Mouse (Mus musculus) midbrain, embryonic 12.5 days (tissue): Measurements from ENCODE around the gene Fgf14. TPM values are rescaled to one million over a fixed set of nuclear protein-coding genes. Genes with fewer than 3 reads are reported as not detected.
"Not testable (repeated sequence)": the region's sequence is repeated elsewhere in the genome, so short reads cannot be mapped to it uniquely, and the experiment has no call there.

ENCODE experiments used
- ATAC-seq: fragments of 200-750 bp; cut with Nextera tagmentation; 2 replicates; pipeline ENCODE4 v1.8.0; 2017; ENCODE audit warnings: low read depth, moderate TSS enrichment, moderate library complexity; ENCODE audit not compliant: low FRiP score
- H3K27ac ChIP-seq: fragments of 300-500 bp; sonication (generic); replicated peaks from 2 replicates; pipeline ENCODE4 v1.5.1; 2016; ENCODE audit warnings: mild to moderate bottlenecking
- H3K27me3 ChIP-seq: fragments of 300-500 bp; sonication (generic); 2 replicates; pipeline ENCODE4 v1.6.1; 2016; ENCODE audit warnings: mild to moderate bottlenecking
- H3K36me3 ChIP-seq: fragments of 300-500 bp; sonication (generic); 2 replicates; pipeline ENCODE4 v1.6.1; 2016
- H3K4me1 ChIP-seq: fragments of 300-500 bp; sonication (generic); 2 replicates; pipeline ENCODE4 v1.6.1; 2016
- H3K4me2 ChIP-seq: fragments of 300-500 bp; sonication (generic); replicated peaks from 2 replicates; pipeline ENCODE4 v1.6.1; 2016; ENCODE audit warnings: mild to moderate bottlenecking, moderate library complexity
- H3K4me3 ChIP-seq: fragments of 300-500 bp; sonication (generic); 2 replicates; pipeline ENCODE4 v1.5.1; 2016; ENCODE audit warnings: mild to moderate bottlenecking
- H3K9ac ChIP-seq: fragments of 300-500 bp; sonication (generic); replicated peaks from 2 replicates; pipeline ENCODE4 v1.6.1; 2016; ENCODE audit warnings: mild to moderate bottlenecking, moderate library complexity
- H3K9me3 ChIP-seq: fragments of 300-500 bp; sonication (generic); 2 replicates; pipeline ENCODE4 v1.6.1; 2016; ENCODE audit warnings: mild to moderate bottlenecking
- WGBS: fragments of 180-500 bp; shearing (Covaris S2); methylation state at CpG from one replicate; pipeline ENCODE4 v1.1.7; 2016; 5-methylcytosine and 5-hydroxymethylcytosine counted together
- polyA plus RNA-seq: library from polyadenylated mRNA; unstranded; fragments of >200 nt; fragmentation: Nextera tagmentation; extraction: Ambion mirVana; gene quantifications from 2 replicates; pipeline ENCODE4 v1.2.1, GENCODE M21; 2016

Fgf14 gene
- polyA plus RNA-seq, 1 experiment from 2014 or later, result 11.3 TPM

DNA sequence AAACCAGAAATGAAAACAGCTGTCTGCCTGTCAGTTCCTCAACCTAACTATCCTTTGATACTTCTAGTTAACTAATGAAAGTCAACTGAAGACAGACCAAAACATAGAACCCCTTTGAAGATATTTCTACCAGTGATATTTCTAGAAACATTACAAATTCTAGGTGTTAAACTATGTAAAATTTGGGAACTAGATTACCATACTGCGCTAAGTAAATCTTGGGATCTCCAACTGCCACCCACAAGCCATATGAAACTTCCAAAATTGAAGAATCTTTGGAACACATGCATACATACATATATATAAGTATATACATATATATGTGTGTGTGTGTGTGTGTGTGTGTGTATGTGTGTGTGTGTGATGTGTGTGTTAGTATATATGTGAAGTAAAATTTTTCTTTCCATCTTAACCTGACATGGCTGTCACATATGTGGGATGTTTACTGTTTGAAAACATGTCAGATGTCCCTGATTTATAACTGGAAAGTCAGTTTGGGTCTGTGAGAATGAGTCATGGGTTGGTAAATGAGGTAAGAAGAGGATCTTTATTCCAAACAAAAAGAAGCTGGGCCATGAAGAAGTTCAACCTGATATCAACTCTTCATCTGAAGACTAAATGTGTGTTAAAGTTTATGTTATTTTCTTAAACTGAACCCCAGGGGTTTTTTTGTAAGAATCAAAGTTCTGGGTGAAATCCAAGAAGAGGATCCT, 71.7 kb downstream of the Fgf14 start:
- H3K27me3 ChIP-seq, result no peaks in the 10 kb centered on the region
- H3K9me3 ChIP-seq, result no peaks in the 10 kb centered on the region
- no peak overlapping the region for H3K4me2 ChIP-seq
- H3K36me3 ChIP-seq, result peaks cover 4% of the 10 kb centered on the region; the same call in 1 of the 2 replicates
- H3K4me3 ChIP-seq, result no peak overlapping the region
- no peaks in the 10 kb centered on the region for H3K4me1 ChIP-seq
- no peak for ATAC-seq
- H3K9ac ChIP-seq, result no peak overlapping the region
- no peak overlapping the region for H3K27ac ChIP-seq
- WGBS, result 97% methylated on average over 1 of the region's 1 CpGs

DNA sequence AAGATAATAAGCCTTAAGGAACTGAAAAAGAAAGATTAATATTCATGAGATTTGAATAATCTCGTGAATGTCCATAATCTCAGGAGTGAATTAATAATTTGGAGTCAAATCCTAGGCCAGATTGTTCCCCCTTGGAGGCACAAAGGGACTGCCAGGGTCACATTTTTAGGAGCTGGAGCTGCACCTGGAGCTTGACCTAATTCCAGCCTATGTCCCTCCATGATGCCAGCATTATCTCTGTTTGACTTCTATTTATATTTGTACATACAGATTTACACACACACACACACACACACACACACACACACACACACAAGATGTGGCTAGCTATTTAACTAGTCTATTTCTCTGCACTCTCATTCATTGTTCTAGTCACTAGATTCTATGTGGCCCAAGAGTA, 100.4 kb downstream of the Fgf14 start:
- no peak overlapping the region for H3K27ac ChIP-seq
- no peak overlapping the region for H3K9ac ChIP-seq
- H3K4me2 ChIP-seq, result no peak overlapping the region
- no peak overlapping the region for H3K4me3 ChIP-seq
- no peaks in the 10 kb centered on the region for H3K36me3 ChIP-seq
- no peaks in the 10 kb centered on the region for H3K9me3 ChIP-seq
- H3K27me3 ChIP-seq, result no peaks in the 10 kb centered on the region
- no peak for ATAC-seq
- WGBS, result 53% methylated on average over 1 of the region's 1 CpGs
- H3K4me1 ChIP-seq, result no peaks in the 10 kb centered on the region

DNA sequence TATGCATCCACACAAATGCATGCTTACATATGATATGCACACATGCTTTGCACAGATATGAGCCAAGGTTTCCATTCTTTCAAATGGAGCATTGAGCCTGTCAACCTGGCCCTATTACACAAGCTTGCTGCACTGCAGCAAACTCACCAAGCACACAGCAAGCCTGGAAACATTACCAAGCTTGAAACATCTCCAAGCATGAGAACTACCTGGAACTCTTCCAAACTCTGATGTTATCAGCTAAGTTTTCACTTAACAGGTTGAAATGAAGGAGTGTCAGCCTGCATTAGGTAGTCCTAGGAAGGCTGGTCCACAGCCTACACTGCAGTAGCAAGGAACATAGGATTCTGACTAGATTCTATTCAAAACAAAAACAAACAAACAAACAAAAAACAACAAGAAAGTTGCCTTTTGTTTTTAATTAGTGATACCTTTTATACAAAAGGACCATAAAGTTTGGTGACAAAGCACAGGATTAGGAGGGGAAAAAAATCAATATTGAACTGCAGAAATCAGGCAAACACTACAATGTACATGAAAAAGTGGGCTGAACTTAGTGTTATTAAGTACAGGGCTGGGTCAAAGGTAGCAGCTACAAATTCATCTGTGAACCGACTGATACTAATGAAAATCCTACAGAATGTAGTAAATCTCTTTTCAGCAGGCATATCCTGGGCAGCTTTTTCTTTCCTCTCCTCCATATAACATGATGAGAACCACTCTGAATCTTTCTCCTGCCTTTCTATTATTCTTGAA, 101.6 kb downstream of the Fgf14 start:
- no peak for ATAC-seq
- H3K4me3 ChIP-seq, result no peak overlapping the region
- H3K4me1 ChIP-seq, result no peaks in the 10 kb centered on the region
- no peak overlapping the region for H3K4me2 ChIP-seq
- WGBS, result 82% methylated on average over 1 of the region's 1 CpGs
- no peak overlapping the region for H3K27ac ChIP-seq
- no peaks in the 10 kb centered on the region for H3K27me3 ChIP-seq
- no peaks in the 10 kb centered on the region for H3K36me3 ChIP-seq
- no peak overlapping the region for H3K9ac ChIP-seq
- H3K9me3 ChIP-seq, result no peaks in the 10 kb centered on the region

DNA sequence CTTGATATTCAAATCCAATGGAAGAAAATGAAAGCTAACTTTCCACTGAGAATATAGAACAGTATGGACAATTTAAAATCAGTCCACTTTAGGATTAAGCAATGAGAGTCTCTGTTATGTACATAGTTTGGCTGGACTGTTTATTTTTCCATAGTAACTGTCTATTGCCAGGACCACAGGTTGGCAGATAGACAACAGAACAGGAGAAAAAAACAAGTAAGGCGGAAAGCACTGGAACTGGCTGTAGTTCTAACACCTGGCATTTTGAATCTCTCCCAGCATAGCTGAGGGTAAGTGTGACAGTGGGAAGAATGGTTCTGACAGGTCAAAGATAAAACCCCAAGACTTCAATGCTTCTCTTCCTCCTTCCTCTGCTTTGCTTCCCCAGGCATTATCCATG, 110.5 kb downstream of the Fgf14 start:
- no peaks in the 10 kb centered on the region for H3K27me3 ChIP-seq
- WGBS, result 90% methylated on average over 1 of the region's 1 CpGs
- no peak overlapping the region for H3K27ac ChIP-seq

DNA sequence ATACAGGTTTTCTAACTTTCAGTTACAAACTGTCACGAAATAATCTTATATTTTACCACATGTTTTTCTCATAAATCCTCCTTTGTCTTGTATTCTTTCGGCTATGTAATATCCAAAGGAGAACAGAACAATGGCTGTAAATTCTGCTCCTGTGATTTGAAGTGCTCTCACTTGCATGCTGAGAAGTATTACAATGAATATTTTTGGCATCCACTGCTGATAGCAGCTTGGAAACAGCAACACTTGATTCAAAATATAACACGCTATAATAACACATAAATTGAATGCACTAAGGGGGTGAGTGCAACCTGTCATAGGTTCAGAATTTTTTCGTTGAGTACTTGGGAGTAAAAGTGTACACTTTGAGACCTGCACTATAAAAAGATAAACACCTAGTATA, 115.4 kb downstream of the Fgf14 start:
- H3K4me2 ChIP-seq, result no peak overlapping the region
- no peaks in the 10 kb centered on the region for H3K27me3 ChIP-seq
- no peaks in the 10 kb centered on the region for H3K9me3 ChIP-seq
- H3K4me3 ChIP-seq, result no peak overlapping the region
- no peaks in the 10 kb centered on the region for H3K36me3 ChIP-seq
- no peak overlapping the region for H3K27ac ChIP-seq
- H3K4me1 ChIP-seq, result no peaks in the 10 kb centered on the region
- no peak overlapping the region for H3K9ac ChIP-seq
- ATAC-seq, result no peak
- WGBS, result 84% methylated on average over 4 of the region's 4 CpGs

More for the DNA sequence above, 110.5 kb downstream of the Fgf14 start:
- Histone ChIP-seq H3K9me3 (no peaks in the 10 kb centered on the region), H3K9ac (no peak overlapping the region), H3K4me3 (no peak overlapping the region), H3K36me3 (no peaks in the 10 kb centered on the region), H3K4me2 (no peak overlapping the region), H3K4me1 (no peaks in the 10 kb centered on the region)
- no peak for ATAC-seq

DNA sequence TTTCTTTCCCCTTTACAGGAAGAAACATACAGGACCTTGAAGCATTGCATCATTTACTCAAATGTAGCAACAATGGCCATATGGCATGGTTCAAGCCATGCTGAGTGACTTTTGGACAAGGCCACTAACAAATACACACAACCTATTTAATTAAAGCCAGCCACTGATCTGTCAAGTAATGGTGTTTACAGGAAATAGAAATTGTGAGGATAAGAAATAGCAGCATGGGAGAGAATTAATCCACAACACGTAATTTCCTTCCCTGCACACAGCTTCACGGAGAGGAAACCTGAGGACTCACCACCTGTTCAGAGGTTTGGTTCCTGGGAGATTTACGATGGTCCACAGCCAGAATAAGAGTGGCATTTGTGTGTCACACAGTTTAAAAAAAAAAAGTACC, 140.8 kb downstream of the Fgf14 start:
- H3K27me3 ChIP-seq, result no peaks in the 10 kb centered on the region
- no peak overlapping the region for H3K4me3 ChIP-seq
- no peaks in the 10 kb centered on the region for H3K4me1 ChIP-seq
- H3K27ac ChIP-seq, result no peak overlapping the region
- no peak overlapping the region for H3K9ac ChIP-seq
- no peak overlapping the region for H3K4me2 ChIP-seq
- 88% methylated on average over 3 of the region's 3 CpGs for WGBS
- H3K9me3 ChIP-seq, result no peaks in the 10 kb centered on the region
- no peaks in the 10 kb centered on the region for H3K36me3 ChIP-seq
- no peak for ATAC-seq

DNA sequence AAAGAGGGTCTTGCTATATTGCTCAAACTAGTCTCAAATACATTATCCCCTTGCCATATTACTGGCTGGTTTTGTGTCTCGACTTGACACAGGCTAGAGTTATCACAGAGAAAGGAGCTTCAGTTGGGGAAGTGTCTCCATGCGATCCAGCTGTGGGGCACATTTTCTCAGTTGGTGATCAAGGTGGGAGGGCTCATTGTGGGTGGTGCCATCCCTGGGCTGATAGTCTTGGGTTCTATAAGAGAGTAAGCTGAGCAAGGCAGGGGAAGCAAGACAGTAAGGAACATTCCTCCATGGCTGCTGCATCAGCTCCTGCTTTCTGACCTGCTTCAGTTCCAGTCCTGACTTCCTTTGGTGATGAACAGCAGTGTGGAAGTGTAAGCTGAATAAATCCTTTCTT, 141.6 kb downstream of the Fgf14 start:
- 72% methylated on average over 2 of the region's 2 CpGs for WGBS

DNA sequence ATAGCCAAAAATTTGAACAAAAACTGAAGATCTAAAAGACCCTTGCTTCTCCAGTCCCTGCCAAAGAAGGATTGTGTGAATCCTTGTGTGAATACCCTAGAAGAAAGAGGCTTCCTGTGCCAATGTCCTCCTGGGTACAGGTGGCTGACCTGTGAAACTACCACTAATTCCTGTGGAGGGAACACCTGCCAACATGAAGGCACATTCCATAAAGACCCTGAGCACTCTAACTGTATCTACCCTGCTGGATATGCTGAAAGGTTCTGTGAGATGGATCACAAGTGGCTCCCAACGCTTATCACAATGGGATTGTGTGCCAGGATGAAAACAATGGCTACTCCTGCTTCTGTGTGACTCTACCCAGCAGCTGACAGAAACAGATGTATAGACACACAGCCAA, 144.9 kb downstream of the Fgf14 start:
- WGBS, result 78% methylated on average over 1 of the region's 1 CpGs
- Histone ChIP-seq H3K4me3 (no peak overlapping the region), H3K9me3 (no peaks in the 10 kb centered on the region), H3K4me2 (no peak overlapping the region), H3K36me3 (no peaks in the 10 kb centered on the region), H3K27ac (no peak overlapping the region), H3K4me1 (no peaks in the 10 kb centered on the region), H3K27me3 (no peaks in the 10 kb centered on the region), H3K9ac (no peak overlapping the region)
- no peak for ATAC-seq

More for the DNA sequence above, 141.6 kb downstream of the Fgf14 start:
- not testable (repeated sequence) for H3K9ac ChIP-seq, H3K9me3 ChIP-seq, H3K27ac ChIP-seq, H3K4me2 ChIP-seq, H3K4me1 ChIP-seq, H3K4me3 ChIP-seq, ATAC-seq, H3K36me3 ChIP-seq, H3K27me3 ChIP-seq

DNA sequence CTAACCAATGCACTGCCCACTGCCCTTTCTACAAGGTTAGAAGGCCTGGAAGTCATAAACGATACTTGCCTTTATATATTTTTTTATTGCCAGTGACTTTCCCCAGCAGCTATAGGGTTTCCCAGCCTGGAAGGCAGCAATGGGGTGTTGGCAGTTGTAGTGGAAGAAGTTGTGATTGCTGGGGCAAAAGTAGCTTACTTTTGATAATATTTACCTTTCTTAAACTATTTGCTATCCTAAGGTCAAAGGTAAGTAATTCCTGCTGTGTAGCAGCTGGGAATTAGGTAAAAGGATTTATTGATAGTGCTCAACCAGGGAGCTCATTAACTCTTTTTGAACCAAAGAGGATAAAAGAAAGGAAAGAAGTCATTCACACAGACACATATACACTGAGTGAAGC, 164.9 kb downstream of the Fgf14 start:
- 84% methylated on average over 1 of the region's 1 CpGs for WGBS
- Histone ChIP-seq H3K27me3 (no peaks in the 10 kb centered on the region), H3K9me3 (no peaks in the 10 kb centered on the region), H3K9ac (no peak overlapping the region), H3K27ac (no peak overlapping the region), H3K4me2 (no peak overlapping the region), H3K36me3 (no peaks in the 10 kb centered on the region), H3K4me1 (no peaks in the 10 kb centered on the region), H3K4me3 (no peak overlapping the region)
- ATAC-seq, result no peak

DNA sequence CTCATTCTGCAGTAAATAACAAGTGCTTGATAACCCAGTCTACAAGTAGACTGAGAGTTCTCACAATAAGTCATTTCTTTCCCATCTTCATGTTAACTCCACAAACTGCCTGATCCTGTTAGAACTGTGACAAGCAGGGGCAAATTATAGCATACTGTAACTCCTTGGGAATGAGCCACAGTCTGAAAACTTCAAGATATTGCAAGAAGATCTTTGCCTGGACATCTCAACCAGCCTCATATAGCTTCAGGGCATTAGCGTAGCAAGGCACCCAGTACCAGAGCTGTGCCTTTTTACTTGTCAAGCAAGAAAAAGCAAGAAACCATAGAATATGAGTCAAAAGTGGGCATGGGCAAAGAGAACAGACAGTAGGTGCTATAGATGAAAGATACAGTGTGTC, 188.0 kb downstream of the Fgf14 start:
- H3K4me3 ChIP-seq, result no peak overlapping the region
- no peak overlapping the region for H3K4me2 ChIP-seq
- no peak for ATAC-seq
- WGBS, result 96% methylated on average over 1 of the region's 1 CpGs
- no peak overlapping the region for H3K27ac ChIP-seq
- H3K36me3 ChIP-seq, result no peaks in the 10 kb centered on the region
- no peaks in the 10 kb centered on the region for H3K27me3 ChIP-seq
- no peaks in the 10 kb centered on the region for H3K9me3 ChIP-seq
- H3K9ac ChIP-seq, result no peak overlapping the region
- no peaks in the 10 kb centered on the region for H3K4me1 ChIP-seq

DNA sequence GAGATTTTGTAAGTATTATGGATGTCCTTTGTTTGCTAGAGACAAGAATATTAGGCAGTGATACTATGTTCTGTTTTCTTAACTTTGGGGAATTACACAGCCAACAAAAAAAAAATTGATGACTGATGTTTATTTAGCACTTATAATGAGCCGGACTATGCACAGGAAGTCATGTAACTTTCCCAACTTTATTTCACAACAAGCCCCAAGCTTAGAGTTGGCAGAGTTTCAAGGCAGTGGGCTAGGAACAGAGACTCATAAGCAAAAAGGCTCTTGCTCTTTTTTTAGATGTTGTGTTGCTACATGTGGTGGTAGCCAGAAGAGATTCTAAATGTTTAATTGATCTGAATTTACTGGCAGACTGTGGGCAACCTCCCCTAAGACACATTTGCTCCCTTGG, 191.7 kb downstream of the Fgf14 start:
- no peak for ATAC-seq
- H3K36me3 ChIP-seq, result no peaks in the 10 kb centered on the region
- no peak overlapping the region for H3K9ac ChIP-seq
- H3K4me1 ChIP-seq, result no peaks in the 10 kb centered on the region
- 90% methylated on average over 1 of the region's 1 CpGs for WGBS
- H3K4me3 ChIP-seq, result no peak overlapping the region
- H3K27me3 ChIP-seq, result no peaks in the 10 kb centered on the region
- no peak overlapping the region for H3K27ac ChIP-seq
- no peak overlapping the region for H3K4me2 ChIP-seq
- no peaks in the 10 kb centered on the region for H3K9me3 ChIP-seq

DNA sequence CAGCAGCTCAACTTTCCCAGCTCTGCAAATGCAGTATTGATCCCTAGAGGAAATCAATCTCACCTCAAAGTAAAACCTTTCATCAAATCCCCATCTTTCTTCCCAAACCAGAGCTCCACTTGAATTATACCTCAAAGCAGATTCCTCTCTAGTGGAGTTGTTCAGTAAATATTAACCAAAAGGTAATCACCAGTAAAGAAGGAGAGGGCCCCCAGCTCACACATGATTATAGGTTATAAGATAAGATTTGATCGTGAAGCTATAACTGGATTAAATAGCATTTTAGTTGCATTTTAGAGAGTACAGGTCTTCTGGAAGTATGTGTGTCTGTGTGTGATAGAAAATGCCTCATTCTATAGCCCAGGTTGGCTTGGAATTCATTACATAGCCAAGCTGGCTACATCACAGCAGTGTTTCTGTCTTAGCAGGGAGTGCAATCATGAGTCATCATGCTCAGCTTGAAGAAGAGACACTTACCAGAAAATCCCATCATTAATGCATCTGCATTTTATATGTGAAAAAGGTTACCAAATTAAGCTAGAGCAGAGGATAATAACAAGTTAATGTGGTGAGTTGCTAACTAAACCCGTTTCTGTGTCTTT, 202.8 kb downstream of the Fgf14 start:
- Histone ChIP-seq H3K27ac (no peak overlapping the region), H3K4me2 (no peak overlapping the region), H3K9me3 (no peaks in the 10 kb centered on the region), H3K4me1 (no peaks in the 10 kb centered on the region), H3K4me3 (no peak overlapping the region), H3K9ac (no peak overlapping the region), H3K36me3 (no peaks in the 10 kb centered on the region), H3K27me3 (no peaks in the 10 kb centered on the region)
- no peak for ATAC-seq
- WGBS, result 81% methylated on average over 2 of the region's 2 CpGs
